Mouse (Mus musculus): ENCODE measurements around the gene Rab3a. TPM values are rescaled to one million over a fixed set of nuclear protein-coding genes. Genes with fewer than 3 reads are reported as not detected.
A peak's percentile ranks its signal among the peaks of the same experiment; 100 is the strongest.

The Rab3a gene
- total RNA-seq, 1 experiment from 2014 or later, result 5.5 TPM

DNA sequence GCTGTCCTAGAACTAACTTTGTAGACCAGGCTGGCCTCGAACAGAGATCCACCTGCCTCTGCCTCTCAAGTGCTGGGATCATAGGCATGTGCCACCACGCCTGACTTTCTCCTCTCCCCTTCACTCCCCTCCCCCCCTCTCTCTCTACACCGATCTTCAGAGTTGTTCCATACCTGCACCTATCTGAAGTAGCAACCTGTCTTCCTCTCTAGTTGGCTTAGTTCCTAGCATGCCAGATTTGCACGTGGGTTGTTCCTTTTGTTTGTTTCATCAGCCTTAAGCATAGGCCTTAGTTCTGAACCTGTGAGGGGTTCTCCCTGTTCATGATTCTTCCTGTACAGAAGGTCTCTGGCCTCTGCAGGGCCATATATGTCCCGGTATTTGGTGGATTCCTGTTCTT, 16.8 kb upstream of the Rab3a start:
- no peak for ATAC-seq (ENCODE audit: extremely low read depth, insufficient number of reproducible peaks, low FRiP score, poor library complexity, severe bottlenecking)

DNA sequence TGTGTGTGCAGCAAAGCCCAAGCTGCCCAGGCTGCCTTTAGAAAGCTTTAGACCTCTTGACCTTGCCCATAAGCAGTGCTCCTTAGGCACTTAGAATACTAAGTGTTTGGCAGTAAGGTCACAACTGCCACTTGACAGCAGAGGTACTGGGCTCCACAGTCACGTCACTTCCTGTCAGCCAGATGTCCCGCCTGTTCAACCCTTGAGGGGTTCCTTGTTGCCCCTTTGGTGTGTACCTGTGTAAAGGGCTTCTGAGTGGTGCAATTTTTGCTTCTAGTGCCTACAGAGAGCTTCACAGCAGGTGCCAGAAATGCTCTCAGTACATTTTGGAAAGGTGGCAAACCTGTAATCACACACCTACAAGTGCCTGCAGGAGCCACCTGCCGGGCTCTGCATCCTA, 16.3 kb upstream of the Rab3a start:
- no peak for ATAC-seq (ENCODE audit: extremely low read depth, insufficient number of reproducible peaks, low FRiP score, poor library complexity, severe bottlenecking)

DNA sequence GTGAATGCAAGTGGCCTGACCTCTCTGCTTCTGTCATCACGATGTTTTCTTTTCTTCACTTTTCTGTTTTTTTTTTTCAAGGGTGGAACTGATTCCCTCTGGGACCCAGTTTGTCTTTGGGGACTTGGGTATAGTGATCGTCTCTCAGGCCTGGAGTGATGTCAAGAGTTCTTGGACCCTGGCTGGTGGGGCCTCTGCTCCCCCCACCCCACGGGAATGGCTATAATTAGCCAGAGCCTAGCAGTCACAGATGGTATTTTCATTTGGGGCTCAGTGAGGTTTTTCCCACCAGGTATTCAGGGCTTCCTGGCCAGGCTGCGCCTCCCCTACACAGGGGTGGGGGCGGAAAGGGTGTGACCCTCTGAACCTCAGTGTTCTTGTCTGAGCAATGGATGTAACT, 12.8 kb upstream of the Rab3a start:
- no peak for ATAC-seq (ENCODE audit: extremely low read depth, insufficient number of reproducible peaks, low FRiP score, poor library complexity, severe bottlenecking)

DNA sequence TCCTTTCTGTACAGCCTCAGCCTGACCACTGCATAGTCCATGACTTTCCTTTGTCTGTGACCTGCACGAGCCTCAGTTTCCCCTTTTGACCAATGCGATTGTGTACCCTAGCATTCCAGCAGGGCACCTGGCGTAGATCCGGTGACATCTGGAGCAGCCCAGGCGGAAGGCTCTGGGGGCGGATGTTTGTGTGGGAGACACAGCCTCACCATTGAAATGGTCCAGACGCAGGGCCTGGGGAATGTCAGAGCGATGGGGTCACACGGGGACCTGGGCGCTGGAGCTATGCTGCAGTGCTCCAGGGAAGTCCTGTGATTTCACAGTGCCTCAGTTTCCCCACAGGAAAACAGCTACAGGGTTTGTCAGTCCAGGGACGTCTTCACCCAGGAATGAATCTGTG, 12.3 kb upstream of the Rab3a start:
- no peak for ATAC-seq (ENCODE audit: extremely low read depth, insufficient number of reproducible peaks, low FRiP score, poor library complexity, severe bottlenecking)

DNA sequence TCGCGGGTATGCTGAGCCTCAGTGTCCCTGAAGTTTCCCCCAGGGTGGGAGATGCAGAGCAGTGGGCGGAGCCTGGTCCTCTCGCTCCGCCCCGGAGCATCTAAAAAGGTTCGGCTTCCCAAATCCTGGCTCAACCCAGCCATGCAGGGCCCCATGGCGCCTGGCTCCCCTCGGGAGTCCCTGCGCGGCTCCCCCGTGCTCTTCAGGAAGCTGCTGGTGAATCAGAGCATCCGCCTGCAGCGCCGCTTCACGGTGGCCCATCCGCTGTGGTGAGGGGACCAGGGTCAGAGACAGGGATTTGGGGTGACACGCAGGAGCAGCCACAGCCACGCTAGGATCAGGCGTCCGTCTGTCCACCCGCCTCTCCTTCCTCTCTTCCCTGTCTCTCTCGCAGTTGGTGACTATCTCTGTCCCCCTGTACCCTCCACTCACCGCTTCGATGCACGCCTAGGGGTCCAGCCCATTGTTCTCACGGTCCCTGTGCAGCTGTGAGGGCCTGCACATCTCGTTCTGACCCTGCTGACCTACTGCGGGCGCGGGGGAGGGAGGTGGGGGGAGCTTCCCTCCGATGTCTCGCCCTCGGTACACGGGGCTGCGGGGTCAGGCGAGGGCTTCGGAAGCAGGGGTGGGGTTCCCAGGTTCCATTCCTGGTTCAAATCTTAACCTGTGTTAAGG, 11.4 kb upstream of the Rab3a start:
- ATAC-seq (ENCODE audit: extremely low read depth, insufficient number of reproducible peaks, low FRiP score, poor library complexity, severe bottlenecking), result no peak

DNA sequence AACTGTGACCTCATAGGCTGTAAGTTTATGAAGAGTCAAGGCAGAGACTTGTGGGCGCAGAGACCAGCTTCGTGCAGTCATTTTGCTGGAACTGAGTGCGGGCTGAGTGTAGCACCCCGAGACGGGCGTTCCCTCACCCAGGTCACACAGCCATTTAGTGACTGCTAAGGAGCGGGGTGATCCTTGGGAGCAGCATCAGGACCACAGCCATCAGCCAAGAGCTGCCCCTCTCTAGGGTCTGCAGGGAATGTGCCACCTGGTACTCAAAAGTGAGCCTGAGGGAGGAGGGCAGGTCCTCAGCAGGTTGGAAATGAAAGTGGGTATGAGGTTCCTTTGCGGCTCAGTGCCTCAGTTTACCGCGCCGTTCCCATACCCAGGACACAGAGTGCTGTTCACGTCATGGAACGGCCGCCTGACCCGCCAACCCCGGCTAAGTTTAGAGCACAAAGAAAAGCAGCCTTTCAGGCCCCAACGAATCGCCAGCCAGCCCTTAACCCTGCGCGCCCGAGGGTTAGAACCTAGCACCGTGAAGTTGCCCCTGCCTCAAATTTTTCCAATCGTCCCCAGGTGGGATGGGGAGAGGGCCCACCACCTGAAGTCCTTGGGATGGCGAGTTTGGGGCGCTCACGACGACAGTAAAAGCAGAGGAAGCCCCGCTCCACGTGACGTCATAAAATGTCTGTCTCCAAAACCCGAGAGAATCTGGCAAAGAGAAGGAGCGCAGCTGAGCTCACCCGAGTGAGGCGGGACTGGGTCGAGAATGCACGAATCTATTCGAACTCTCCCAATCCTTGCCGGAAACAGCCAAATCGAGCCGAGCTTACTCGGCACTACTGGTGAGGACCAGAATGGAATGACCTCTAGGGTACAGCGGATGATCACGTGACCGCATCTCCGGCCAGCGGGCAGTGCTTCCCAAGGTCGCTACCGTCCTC, 10.6 kb upstream of the Rab3a start:
- ATAC-seq (ENCODE audit: extremely low read depth, insufficient number of reproducible peaks, low FRiP score, poor library complexity, severe bottlenecking), result no peak; the same call in 1 of the 2 replicates

DNA sequence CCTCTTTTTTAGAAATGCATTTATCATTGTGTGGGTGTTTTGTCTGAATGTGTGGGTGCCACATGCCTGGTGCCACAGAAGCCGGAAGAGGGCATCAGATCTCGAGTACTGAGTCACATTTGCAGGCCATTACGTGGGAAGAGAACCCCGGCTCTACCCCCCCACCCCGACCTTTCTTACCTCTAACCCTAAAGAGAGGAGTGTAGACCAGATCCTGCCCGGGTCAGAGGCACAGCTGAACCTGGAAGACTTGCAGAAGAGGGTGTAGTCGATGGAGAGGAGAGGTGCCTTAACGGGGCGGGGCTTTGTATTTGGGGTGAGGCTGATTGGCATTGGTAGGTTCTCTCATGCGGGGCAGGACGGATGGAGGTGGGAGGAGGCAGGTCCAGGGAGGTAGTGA, 9.7 kb upstream of the Rab3a start:
- peak; percentile 10; the same call in 1 of the 2 replicates for ATAC-seq (ENCODE audit: extremely low read depth, insufficient number of reproducible peaks, low FRiP score, poor library complexity, severe bottlenecking)

DNA sequence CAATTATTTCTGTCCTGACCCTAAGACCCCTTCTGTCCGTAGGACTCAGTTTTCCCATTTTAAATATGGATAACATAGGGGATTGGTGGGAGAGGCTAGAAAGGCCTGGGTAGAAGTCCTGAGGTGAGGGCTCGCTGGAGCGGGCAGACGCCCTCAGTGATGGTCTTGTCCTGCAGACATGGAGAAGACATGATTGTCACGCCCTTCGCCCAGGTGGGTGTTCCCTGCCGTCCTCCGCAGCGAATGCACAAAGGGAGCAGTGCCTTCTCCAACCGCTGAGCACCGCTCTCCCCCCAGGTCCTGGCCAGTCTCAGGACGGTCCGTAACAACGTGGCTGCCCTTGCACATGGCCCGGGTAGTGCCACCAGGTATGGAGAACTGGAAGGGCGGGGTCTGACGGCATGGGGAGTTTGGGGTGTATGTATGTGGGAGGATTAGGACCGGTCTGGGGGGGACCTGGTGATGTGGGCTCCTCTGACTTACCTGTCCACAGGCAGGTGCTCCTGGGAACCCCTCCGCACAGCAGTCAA, 8.7 kb upstream of the Rab3a start:
- ATAC-seq (ENCODE audit: extremely low read depth, insufficient number of reproducible peaks, low FRiP score, poor library complexity, severe bottlenecking), result no peak

DNA sequence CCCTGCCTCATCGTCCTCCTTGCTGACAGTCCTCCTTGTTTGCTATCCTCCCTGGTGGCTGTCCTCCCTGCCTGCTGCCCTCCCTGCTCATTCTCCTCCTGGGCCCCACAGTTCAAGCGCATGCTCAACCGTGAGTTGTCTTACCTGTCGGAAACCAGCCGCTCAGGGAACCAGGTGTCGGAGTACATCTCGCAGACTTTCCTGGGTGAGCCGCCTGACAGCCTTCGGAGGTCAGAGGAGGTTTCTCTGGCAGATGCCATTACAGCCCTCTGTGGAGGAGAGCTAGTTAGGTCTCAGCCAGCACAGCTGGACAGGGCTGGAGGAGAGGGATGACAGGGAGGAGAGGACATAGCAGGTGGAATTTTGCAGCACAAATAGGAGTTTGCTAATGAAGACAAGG, 7.8 kb upstream of the Rab3a start:
- ATAC-seq (ENCODE audit: extremely low read depth, insufficient number of reproducible peaks, low FRiP score, poor library complexity, severe bottlenecking), result no peak

DNA sequence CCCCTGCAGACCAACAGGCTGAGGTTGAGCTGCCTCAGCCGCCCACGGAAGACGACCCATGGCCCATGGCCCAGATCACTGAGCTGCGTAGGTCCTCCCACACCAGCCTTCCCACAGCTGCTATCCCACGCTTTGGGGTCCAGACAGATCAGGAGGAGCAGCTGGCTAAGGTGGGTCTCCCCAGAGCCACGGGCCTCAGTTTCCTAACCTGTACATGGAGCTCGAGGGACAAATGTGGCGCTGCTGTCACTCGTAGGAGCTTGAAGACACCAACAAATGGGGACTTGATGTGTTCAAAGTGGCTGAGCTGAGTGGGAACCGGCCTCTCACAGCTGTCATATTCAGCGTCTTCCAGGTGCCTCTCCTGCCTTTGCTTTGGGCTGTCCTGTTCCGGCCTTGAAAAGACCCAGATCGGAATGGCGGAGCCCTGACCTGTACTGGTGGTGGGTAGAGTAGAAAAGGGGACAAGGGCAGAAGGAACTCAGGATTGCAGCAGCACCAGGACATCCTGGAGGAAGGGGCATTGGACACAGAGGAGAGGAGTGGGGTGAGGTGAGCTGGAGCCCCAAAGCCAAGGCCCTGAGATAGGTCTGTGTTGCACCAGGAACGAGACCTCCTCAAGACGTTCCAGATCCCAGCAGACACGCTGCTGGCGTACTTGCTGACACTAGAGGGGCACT, 7.1 kb upstream of the Rab3a start:
- no peak for ATAC-seq (ENCODE audit: extremely low read depth, insufficient number of reproducible peaks, low FRiP score, poor library complexity, severe bottlenecking)

DNA sequence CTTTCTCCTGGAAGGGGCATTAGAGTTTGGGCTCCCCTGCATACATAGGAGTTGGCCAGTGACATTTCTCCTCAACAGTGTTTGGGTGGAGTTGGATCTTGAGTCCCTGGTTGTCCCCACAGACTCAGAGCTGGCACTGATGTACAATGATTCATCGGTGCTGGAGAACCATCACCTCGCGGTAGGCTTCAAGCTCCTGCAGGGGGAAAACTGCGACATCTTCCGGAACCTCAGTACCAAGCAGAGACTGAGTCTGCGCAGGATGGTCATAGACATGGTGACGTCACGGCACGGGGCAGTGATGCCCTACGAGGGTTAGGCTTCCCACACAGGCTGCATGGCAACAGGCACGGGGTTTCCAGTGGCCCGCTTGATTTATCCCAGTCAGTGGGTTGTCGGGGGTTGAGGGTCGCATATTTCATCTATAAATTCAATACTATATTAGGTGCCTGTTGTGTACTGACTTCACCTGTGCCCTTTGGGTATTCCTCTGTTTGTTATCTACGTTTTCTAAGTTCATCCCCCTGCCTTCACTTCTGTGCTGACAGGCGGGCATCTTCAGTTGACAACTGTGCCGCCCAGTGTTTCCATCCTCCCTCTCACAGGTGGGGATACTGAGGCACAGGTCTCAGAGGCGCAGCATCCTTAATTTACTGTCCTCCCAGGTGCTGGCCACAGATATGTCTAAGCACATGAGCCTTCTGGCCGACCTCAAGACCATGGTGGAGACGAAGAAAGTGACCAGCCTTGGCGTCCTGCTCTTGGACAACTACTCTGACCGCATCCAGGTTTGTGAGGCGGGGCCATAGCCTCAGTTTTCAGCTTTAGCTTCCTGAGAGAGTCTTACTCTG, 6.0 kb upstream of the Rab3a start:
- no peak for ATAC-seq (ENCODE audit: extremely low read depth, insufficient number of reproducible peaks, low FRiP score, poor library complexity, severe bottlenecking)

DNA sequence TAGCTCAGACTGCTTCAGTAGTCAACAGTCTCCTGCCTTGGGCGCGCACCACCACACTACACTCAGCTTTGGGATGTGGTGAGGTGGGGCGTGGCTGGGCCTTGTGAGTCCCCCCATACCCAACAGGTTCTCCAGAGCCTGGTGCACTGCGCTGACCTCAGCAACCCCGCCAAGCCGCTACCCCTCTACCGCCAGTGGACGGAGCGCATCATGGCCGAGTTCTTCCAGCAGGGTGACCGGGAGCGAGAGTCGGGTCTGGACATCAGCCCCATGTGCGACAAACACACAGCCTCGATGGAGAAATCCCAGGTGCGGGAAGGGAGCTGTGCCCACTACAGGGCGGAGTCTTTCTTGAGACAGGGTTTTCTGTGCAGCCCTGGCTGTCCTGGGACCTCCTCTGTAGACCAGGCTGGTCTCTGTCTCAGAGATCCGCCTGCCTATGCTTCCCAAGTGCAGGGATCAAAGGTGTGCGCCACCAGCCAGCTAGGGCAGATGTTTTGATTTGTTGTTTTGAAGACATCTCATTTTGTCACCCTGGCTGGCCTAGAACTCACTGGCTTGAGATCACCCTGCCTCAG, 5.3 kb upstream of the Rab3a start:
- ATAC-seq (ENCODE audit: extremely low read depth, insufficient number of reproducible peaks, low FRiP score, poor library complexity, severe bottlenecking), result no peak

DNA sequence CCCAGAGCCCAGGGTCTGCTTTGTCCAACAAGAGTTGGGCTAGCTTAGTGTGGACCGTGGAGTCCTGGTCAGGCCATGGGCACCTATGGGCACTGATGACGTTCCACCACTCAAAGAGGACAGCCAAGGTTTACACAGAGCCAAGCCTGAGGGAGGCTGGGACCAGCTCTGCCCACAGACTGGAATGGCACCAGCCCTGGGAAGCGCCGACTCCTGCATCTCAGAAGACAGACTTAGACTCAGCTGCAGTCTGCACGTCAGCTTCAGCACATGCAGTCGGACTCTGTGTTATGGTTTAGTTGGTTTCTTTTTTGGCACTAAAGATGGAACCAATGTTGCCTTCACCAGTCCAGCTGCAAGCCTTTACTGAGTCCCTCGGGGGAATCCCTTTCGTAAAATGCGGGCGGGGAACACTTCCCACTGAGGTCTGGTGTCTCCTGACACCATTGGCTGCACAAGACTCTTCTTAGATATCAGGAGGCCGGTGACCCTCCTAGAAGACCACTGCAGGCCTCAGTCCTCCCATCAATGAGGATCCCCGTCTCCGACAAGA, 4.3 kb upstream of the Rab3a start:
- ATAC-seq (ENCODE audit: extremely low read depth, insufficient number of reproducible peaks, low FRiP score, poor library complexity, severe bottlenecking), result no peak

DNA sequence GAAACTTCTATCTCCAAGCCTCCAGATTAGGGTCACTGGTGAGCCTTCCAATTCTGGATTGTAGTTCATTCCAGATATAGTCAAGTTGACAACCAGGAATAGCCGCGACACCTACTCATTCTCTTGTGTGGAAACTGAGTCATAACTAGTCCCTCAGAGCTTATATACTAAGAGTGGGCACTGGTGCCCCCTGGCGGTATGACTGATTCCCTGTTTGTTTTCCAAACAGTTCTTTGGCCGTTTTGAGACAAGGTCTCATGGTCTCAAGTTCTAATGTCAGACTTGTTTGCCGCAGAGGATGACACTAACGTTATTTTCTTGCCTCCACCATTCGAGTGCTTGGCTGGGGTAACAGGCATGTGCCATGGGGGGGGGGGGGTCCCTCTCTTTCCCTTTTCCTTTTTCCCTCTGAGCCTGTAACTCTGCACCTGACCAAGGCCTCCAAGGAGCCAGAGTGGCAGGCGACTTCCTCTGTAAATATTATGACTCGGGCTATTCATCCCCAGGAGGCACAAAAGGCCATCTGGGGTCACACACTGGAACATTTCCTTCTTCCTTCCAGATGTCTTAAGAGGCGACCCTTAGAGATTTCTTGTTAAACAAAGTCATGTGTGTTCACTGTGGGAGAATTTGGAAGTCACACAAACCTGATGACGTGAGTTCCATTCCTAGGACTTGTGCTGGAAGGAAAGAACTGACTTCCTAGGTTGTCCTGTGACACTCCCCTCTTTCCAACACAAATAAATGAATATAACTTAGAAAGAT, 2.3 kb upstream of the Rab3a start:
- ATAC-seq (ENCODE audit: extremely low read depth, insufficient number of reproducible peaks, low FRiP score, poor library complexity, severe bottlenecking), result no peak

DNA sequence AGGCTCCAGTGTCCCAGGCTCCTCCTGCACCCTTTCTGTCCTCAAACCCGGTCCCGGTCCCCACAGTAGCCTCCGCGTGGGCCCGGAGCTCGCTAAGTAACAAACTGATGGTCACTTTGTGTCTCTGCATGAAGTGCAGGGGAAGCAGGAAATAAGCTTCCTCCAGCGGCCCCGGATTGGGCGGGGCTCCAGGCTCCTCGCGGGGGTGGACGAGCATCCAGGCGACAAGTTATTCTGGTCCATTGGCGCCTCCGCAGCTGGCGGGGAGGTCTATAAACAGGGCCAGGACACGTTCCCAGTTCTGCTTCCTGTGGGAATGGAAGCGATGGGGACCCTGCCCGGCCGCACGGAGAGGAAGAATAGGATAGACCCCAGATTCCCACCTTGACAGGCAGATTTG, 1.3 kb upstream of the Rab3a start:
- no peak for ATAC-seq (ENCODE audit: extremely low read depth, insufficient number of reproducible peaks, low FRiP score, poor library complexity, severe bottlenecking)

DNA sequence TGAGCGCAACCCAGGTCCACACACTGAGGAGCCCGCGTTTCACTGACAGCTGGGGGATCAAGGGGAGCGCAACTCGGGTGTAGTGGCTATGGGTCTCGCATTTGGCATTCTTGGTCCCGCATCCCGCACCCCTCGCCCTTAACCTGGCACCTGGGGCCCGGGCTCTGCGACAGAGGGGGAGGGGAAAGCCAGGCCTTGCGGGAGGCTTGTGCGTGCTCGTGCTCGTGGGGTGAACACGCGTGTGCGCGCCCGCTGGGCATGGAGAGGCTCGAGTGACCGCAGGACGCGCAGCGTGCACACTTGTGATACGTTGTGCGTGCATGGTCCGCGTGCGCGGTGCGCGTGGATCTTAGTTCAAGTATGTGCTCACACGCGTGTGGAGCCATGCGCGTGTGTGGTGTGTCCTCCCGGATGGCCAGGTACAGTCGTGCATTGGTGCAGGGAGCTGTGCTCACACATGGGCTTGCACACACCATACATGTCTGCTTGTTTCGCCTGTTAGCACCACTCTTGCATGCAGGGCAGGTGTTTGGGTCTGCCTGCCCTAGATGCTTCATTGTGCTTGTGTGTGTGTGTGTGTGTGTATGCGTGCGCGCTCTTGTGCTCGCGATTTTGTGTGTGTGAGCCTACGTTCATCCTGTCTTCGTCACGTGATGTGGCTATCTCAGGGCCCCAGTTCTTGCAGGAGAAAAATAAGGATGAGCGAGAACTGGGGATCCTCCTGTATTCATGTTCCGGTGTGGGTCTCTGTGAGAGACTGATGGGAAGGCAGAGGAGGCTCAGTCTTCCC, 587 bp downstream of the Rab3a start:
- no peak for ATAC-seq (ENCODE audit: extremely low read depth, insufficient number of reproducible peaks, low FRiP score, poor library complexity, severe bottlenecking)
